Mouse (Mus musculus) ES-E14 (cell line): ENCODE results near the gene Tram2. TPM values are rescaled to one million over a fixed set of nuclear protein-coding genes. Genes with fewer than 3 reads are reported as not detected.

Experiments used
- DNase-seq: peaks from one replicate; pipeline ENCODE4 v3.0.0-alpha.2; 2013; ENCODE audit warnings: low read depth, low spot score
- H3K27ac ChIP-seq: 2 replicates; pipeline ENCODE4 v1.5.1; 2012; ENCODE audit warnings: low read depth, mild to moderate bottlenecking, low read length, moderate library complexity, mixed read lengths; ENCODE audit not compliant: poor library complexity, insufficient read depth, severe bottlenecking
- H3K36me3 ChIP-seq: 2 replicates; pipeline ENCODE4 v1.6.1; 2012; ENCODE audit warnings: mild to moderate bottlenecking, low read length, moderate library complexity, mixed read lengths; ENCODE audit not compliant: control insufficient read depth, poor library complexity, insufficient read depth, severe bottlenecking
- H3K4me1 ChIP-seq, 2 experiments: fragments of 150-350 bp in 1 of 2; sonication (generic) in 1 of 2; 2 replicates each; pipeline ENCODE4 v1.6.1; 2012; ENCODE audit warnings: low read length in 2 of 2, mild to moderate bottlenecking in 1 of 2, mixed read lengths in 1 of 2; ENCODE audit not compliant: control insufficient read depth in 2 of 2, insufficient read depth in 2 of 2, poor library complexity in 1 of 2
- H3K4me3 ChIP-seq, 2 experiments: fragments of 150-350 bp in 1 of 2; sonication (generic) in 1 of 2; 2 replicates each; pipeline ENCODE4 v1.5.1; 2012; ENCODE audit warnings: low read length in 2 of 2, low read depth in 1 of 2, mild to moderate bottlenecking in 1 of 2, mixed read lengths in 1 of 2; ENCODE audit not compliant: insufficient read depth in 1 of 2, poor library complexity in 1 of 2, severe bottlenecking in 1 of 2
- H3K9ac ChIP-seq: 2 replicates; pipeline ENCODE4 v1.6.1; 2012; ENCODE audit warnings: low read depth, mild to moderate bottlenecking, low read length, mixed read lengths; ENCODE audit not compliant: poor library complexity, insufficient read depth, severe bottlenecking
- H3K9me3 ChIP-seq: fragments of 150-350 bp; sonication (generic); 2 replicates; pipeline ENCODE4 v1.6.1; 2012; ENCODE audit warnings: low read depth, mild to moderate bottlenecking, low read length; ENCODE audit not compliant: control insufficient read depth, insufficient read depth
- CHD2 ChIP-seq: IDR thresholded peaks from 2 replicates; pipeline ENCODE4 v1.6.1; 2014; ENCODE audit warnings: mild to moderate bottlenecking, low read depth, low read length, inconsistent platforms
- HCFC1 ChIP-seq: IDR thresholded peaks from 2 replicates; pipeline ENCODE4 v1.6.1; 2012; ENCODE audit warnings: low read length, inconsistent platforms, borderline replicate concordance; ENCODE audit not compliant: insufficient read depth
- MAFK ChIP-seq: IDR thresholded peaks from 2 replicates; pipeline ENCODE4 v1.6.1; 2014; ENCODE audit warnings: mild to moderate bottlenecking, low read depth, low read length, inconsistent platforms; ENCODE audit not compliant: insufficient read depth
- ZC3H11A ChIP-seq: IDR thresholded peaks from 2 replicates; pipeline ENCODE4 v1.6.1; 2012; ENCODE audit warnings: low read depth, mild to moderate bottlenecking, inconsistent platforms, low read length, borderline replicate concordance
- ZNF384 ChIP-seq: IDR thresholded peaks from 2 replicates; pipeline ENCODE4 v1.6.1; 2012; ENCODE audit warnings: low read depth, low read length, inconsistent platforms
- in situ Hi-C, 2 experiments: fragments of 600-800 bp; cut with MboI; formaldehyde crosslinking; loops; one replicate each; pipeline ENCODE4 v1.15.1; 2025; ENCODE audit warnings: low sequenced_read_pairs in 2 of 2, inconsistent platforms in 1 of 2; ENCODE audit not compliant: unreplicated experiment in 2 of 2
- total RNA-seq: library from RNA; depleted of rRNA; stranded (reverse); fragments of 300-350 nt; gene quantifications from 2 replicates; pipeline ENCODE4 v1.2.3, GENCODE M21; 2012

Tram2 gene
- total RNA-seq, 1 experiment: 5.1 TPM

GRCm38 (mm10) chr1:21040173-21040572 is 38.9 kb downstream of the Tram2 start:
- peaks cover 0 to under 1% of the 10 kb centered on the region in 2 experiments; a peak in 1 of 4 replicates for H3K4me1 ChIP-seq
- no peaks in the 10 kb centered on the region for H3K9me3 ChIP-seq
- no peak overlapping the region for H3K27ac ChIP-seq
- no peak overlapping the region for H3K9ac ChIP-seq
- TF ChIP-seq MAFK (no peak), HCFC1 (no peak), ZC3H11A (no peak), ZNF384 (no peak), CHD2 (no peak)
- no peak overlapping the region for H3K4me3 ChIP-seq
- no peaks in the 10 kb centered on the region for H3K36me3 ChIP-seq
- no peak for DNase-seq
- in situ Hi-C loops: no loop called here

- Histone ChIP-seq H3K27ac (no peak overlapping the region), H3K4me1 (no peaks in the 10 kb centered on the region), H3K36me3 (no peaks in the 10 kb centered on the region), H3K9ac (no peak overlapping the region), H3K4me3 (no peak overlapping the region), H3K9me3 (no peaks in the 10 kb centered on the region)
- in situ Hi-C loops: no loop called here
- no peak for DNase-seq
- TF ChIP-seq CHD2: no peak
- TF ChIP-seq HCFC1: no peak
- no peak for TF ChIP-seq MAFK
- TF ChIP-seq ZNF384: no peak
- no peak for TF ChIP-seq ZC3H11A
These were observed 39.5 kb downstream of the Tram2 start for GRCm38 (mm10) chr1:21039564-21039963.

GRCm38 (mm10) chr1:21037881-21038601 is 41.0 kb downstream of the Tram2 start:
- no peak overlapping the region for H3K27ac ChIP-seq
- H3K9ac ChIP-seq: no peak overlapping the region
- no peaks in the 10 kb centered on the region for H3K4me1 ChIP-seq
- TF ChIP-seq HCFC1: no peak
- TF ChIP-seq ZNF384: no peak
- no peak for TF ChIP-seq ZC3H11A
- no peak for TF ChIP-seq CHD2
- TF ChIP-seq MAFK: no peak
- no peak for DNase-seq
- in situ Hi-C loops: no loop called here
- H3K36me3 ChIP-seq: no peaks in the 10 kb centered on the region
- no peaks in the 10 kb centered on the region for H3K9me3 ChIP-seq
- H3K4me3 ChIP-seq: no peak overlapping the region

- Histone ChIP-seq H3K9ac (no peak overlapping the region), H3K4me3 (no peak overlapping the region), H3K9me3 (no peaks in the 10 kb centered on the region), H3K36me3 (no peaks in the 10 kb centered on the region), H3K4me1 (no peaks in the 10 kb centered on the region), H3K27ac (no peak overlapping the region)
- DNase-seq: no peak
- no peak for TF ChIP-seq MAFK
- TF ChIP-seq CHD2: no peak
- TF ChIP-seq ZNF384: no peak
- TF ChIP-seq HCFC1: no peak
- no peak for TF ChIP-seq ZC3H11A
- in situ Hi-C loops: no loop called here
These were observed 43.2 kb downstream of the Tram2 start for GRCm38 (mm10) chr1:21035878-21036277.

GRCm38 (mm10) chr1:21033792-21034119 is 45.3 kb downstream of the Tram2 start:
- TF ChIP-seq HCFC1 (no peak), ZNF384 (no peak), MAFK (no peak), CHD2 (no peak), ZC3H11A (no peak)
- no peak overlapping the region for H3K27ac ChIP-seq
- H3K9me3 ChIP-seq: no peaks in the 10 kb centered on the region
- H3K4me3 ChIP-seq: no peak overlapping the region
- no peaks in the 10 kb centered on the region for H3K36me3 ChIP-seq
- no peak overlapping the region for H3K9ac ChIP-seq
- no peak for DNase-seq
- no peaks in the 10 kb centered on the region for H3K4me1 ChIP-seq
- in situ Hi-C loops: no loop called here
